Mouse (Mus musculus) CH12.LX (cell line): ENCODE measurements around the gene D10Jhu81e. TPM values are rescaled to one million over a fixed set of nuclear protein-coding genes. Genes with fewer than 3 reads are reported as not detected.
"Not testable (repeated sequence)": the region's sequence is repeated elsewhere in the genome, so short reads cannot be mapped to it uniquely, and the experiment has no call there.

Source experiments
- DNase-seq: peaks from one replicate; pipeline ENCODE4 v3.0.0-alpha.2; 2013; ENCODE audit errors: extremely low read depth
- H3K27ac ChIP-seq: 2 replicates; pipeline ENCODE4 v1.5.1; 2012; ENCODE audit warnings: low read depth, mild to moderate bottlenecking, control low read depth, moderate library complexity; ENCODE audit not compliant: insufficient read depth
- H3K27me3 ChIP-seq: replicated peaks from 2 replicates; pipeline ENCODE3; 2012; ENCODE audit warnings: inconsistent platforms
- H3K36me3 ChIP-seq, 2 experiments: replicated peaks in 1 of 2; 2 replicates each; pipeline versions ENCODE3 to v1.6.1; 2012; ENCODE audit warnings: inconsistent platforms in 1 of 2, low read length in 1 of 2, mild to moderate bottlenecking in 1 of 2, mixed read lengths in 1 of 2, moderate library complexity in 1 of 2; ENCODE audit not compliant: control insufficient read depth in 1 of 2, insufficient read depth in 1 of 2
- H3K4me1 ChIP-seq, 2 experiments: 2 replicates each; pipeline ENCODE4 v1.6.1; 2012; ENCODE audit warnings: inconsistent platforms in 1 of 2, moderate library complexity in 1 of 2; ENCODE audit not compliant: insufficient read depth in 2 of 2, control insufficient read depth in 1 of 2
- H3K4me2 ChIP-seq: 2 replicates; pipeline ENCODE4 v1.6.1; 2012; ENCODE audit warnings: low read depth, mild to moderate bottlenecking, control low read depth; ENCODE audit not compliant: poor library complexity, insufficient read depth, severe bottlenecking
- H3K4me3 ChIP-seq, 3 experiments: fragments of 150-350 bp in 1 of 3; sonication (generic) in 1 of 3; replicated peaks in 1 of 3; 2 replicates each; pipeline versions ENCODE3 to v1.5.1; 2011 to 2012; ENCODE audit warnings: low read depth in 2 of 3, low read length in 2 of 3, mild to moderate bottlenecking in 2 of 3, moderate library complexity in 2 of 3, control low read depth in 1 of 3, improper control_type of control experiment in 1 of 3, inconsistent platforms in 1 of 3, mixed read lengths in 1 of 3; ENCODE audit not compliant: poor library complexity in 1 of 3
- H3K79me2 ChIP-seq: replicated peaks from 2 replicates; pipeline ENCODE4 v1.6.1; 2012; ENCODE audit warnings: mild to moderate bottlenecking, moderate library complexity; ENCODE audit not compliant: control insufficient read depth, poor library complexity, insufficient read depth, severe bottlenecking; ENCODE audit errors: extremely low read depth
- H3K9ac ChIP-seq: 2 replicates; pipeline ENCODE4 v1.6.1; 2012; ENCODE audit warnings: low read depth, mild to moderate bottlenecking, control low read depth, moderate library complexity; ENCODE audit not compliant: insufficient read depth
- H3K9me3 ChIP-seq: replicated peaks from 2 replicates; pipeline ENCODE3; 2012; ENCODE audit warnings: low read length, inconsistent platforms, mixed read lengths
- BHLHE40 ChIP-seq: IDR thresholded peaks from 2 replicates; pipeline ENCODE4 v1.6.1; 2011; ENCODE audit warnings: mild to moderate bottlenecking, low read depth, low read length, improper control_type of control experiment
- CHD1 ChIP-seq: IDR thresholded peaks from 2 replicates; pipeline ENCODE4 v1.6.1; 2012; ENCODE audit warnings: low read depth, low read length, improper control_type of control experiment, inconsistent platforms
- CTCF ChIP-seq, 2 experiments: IDR thresholded peaks in 1 of 2; conservative IDR thresholded peaks in 1 of 2; 2 replicates each; pipeline ENCODE4 v1.5.1; 2011 to 2012; ENCODE audit warnings: low read depth in 2 of 2, low read length in 2 of 2, improper control_type of control experiment in 1 of 2, inconsistent platforms in 1 of 2, mild to moderate bottlenecking in 1 of 2, moderate library complexity in 1 of 2
- JUND ChIP-seq: conservative IDR thresholded peaks from 2 replicates; pipeline ENCODE4 v1.6.1; 2011; ENCODE audit warnings: low read depth, low read length, improper control_type of control experiment
- KAT2A ChIP-seq: IDR thresholded peaks from 2 replicates; pipeline ENCODE4 v1.6.1; 2012; ENCODE audit warnings: low read length, improper control_type of control experiment, inconsistent platforms; ENCODE audit not compliant: insufficient replicate concordance
- MXI1 ChIP-seq: IDR thresholded peaks from 2 replicates; pipeline ENCODE4 v1.6.1; 2011; ENCODE audit warnings: mild to moderate bottlenecking, low read depth, low read length, improper control_type of control experiment
- PAX5 ChIP-seq: IDR thresholded peaks from 2 replicates; pipeline ENCODE4 v1.6.1; 2012; ENCODE audit warnings: low read length, inconsistent platforms, mixed read lengths
- RAD21 ChIP-seq: IDR thresholded peaks from 2 replicates; pipeline ENCODE4 v1.6.1; 2011; ENCODE audit warnings: low read depth, mild to moderate bottlenecking, low read length, improper control_type of control experiment, moderate library complexity
- SIN3A ChIP-seq: IDR thresholded peaks from 2 replicates; pipeline ENCODE4 v1.6.1; 2012; ENCODE audit warnings: low read length, improper control_type of control experiment, inconsistent platforms
- SMC3 ChIP-seq: IDR thresholded peaks from 2 replicates; pipeline ENCODE4 v1.6.1; 2011; ENCODE audit warnings: low read depth, low read length, improper control_type of control experiment
- USF1 ChIP-seq: IDR thresholded peaks from 2 replicates; pipeline ENCODE4 v1.6.1; 2014; ENCODE audit warnings: low read depth, mild to moderate bottlenecking, inconsistent platforms, low read length, improper control_type of control experiment
- USF2 ChIP-seq: conservative IDR thresholded peaks from 2 replicates; pipeline ENCODE4 v1.6.1; 2011; ENCODE audit warnings: low read depth, low read length, improper control_type of control experiment
- ZNF384 ChIP-seq: IDR thresholded peaks from 2 replicates; pipeline ENCODE4 v1.6.1; 2012; ENCODE audit warnings: low read depth, low read length, improper control_type of control experiment, inconsistent platforms
- dilution Hi-C: fragments of 300-500 bp; cut with MboI; formaldehyde crosslinking; loops from 2 replicates; pipeline ENCODE4 v1.14.3; 2020; ENCODE audit warnings: low sequenced_read_pairs; ENCODE audit not compliant: extremely low pct_unique_long_range_greater_than_20kb, extremely low pct_ligation_motif_present
- in situ Hi-C: fragments of 300-500 bp; cut with MboI; formaldehyde crosslinking; loops from 3 replicates; pipeline ENCODE4 v1.14.3; 2019; ENCODE audit warnings: low sequenced_read_pairs, low pct_ligation_motif_present, low pct_unique_long_range_greater_than_20kb, mixed read lengths
- polyA plus RNA-seq: library from polyadenylated mRNA; unstranded; fragments of >175 nt; gene quantifications from 2 replicates; pipeline ENCODE4 v1.2.1, GENCODE M21; 2012; ENCODE audit warnings: low read depth; ENCODE audit not compliant: insufficient read length
- total RNA-seq, 2 experiments: library from RNA; depleted of rRNA; stranded (reverse); fragments of 300-350 nt in 1 of 2; fragments of >200 nt in 1 of 2; gene quantifications; 2 replicates each; pipeline ENCODE4 v1.2.3; 2012 to 2014

Gene D10Jhu81e
- total and polyA plus RNA-seq, 3 experiments, result 29.9 to 51.0 (median 45.7) TPM

- no peaks in the 10 kb centered on the region for H3K79me2 ChIP-seq
- no peak overlapping the region for H3K4me3 ChIP-seq
- no peak overlapping the region for H3K9ac ChIP-seq
- no peak overlapping the region for H3K4me2 ChIP-seq
- peaks cover 75 to 100% of the 10 kb centered on the region in 2 experiments for H3K36me3 ChIP-seq
- H3K27me3 ChIP-seq, result no peaks in the 10 kb centered on the region
- dilution Hi-C loops (no loop called here), in situ Hi-C loops (no loop called here)
- H3K4me1 ChIP-seq, result no peaks in the 10 kb centered on the region
- no peak overlapping the region for H3K27ac ChIP-seq
- TF ChIP-seq CTCF (conservative IDR thresholded peaks at IDR 0.05 in 1 of 2, IDR thresholded peaks at IDR 0.05 in 1 of 2; ENCODE audit: low read depth in 2 of 2, low read length in 2 of 2), result peak in 1 of 2 experiments; percentile 59; a peak in 2 of 4 replicates
- TF ChIP-seq RAD21, result peak; percentile 43
- TF ChIP-seq CHD1, result no peak
- peak; percentile 45 for TF ChIP-seq SMC3
- TF ChIP-seq BHLHE40, result no peak
- no peak for DNase-seq
- no peaks in the 10 kb centered on the region for H3K9me3 ChIP-seq
Measured at GRCm38 (mm10) chr10:78211311-78211710, 41.7 kb upstream of the D10Jhu81e start.

- Histone ChIP-seq H3K4me2 (no peak overlapping the region), H3K4me3 (no peak overlapping the region)
- no peak for TF ChIP-seq CTCF (conservative IDR thresholded peaks at IDR 0.05 in 1 of 2, IDR thresholded peaks at IDR 0.05 in 1 of 2; ENCODE audit: low read depth in 2 of 2, low read length in 2 of 2)
- no peak for TF ChIP-seq MXI1
- no peak for TF ChIP-seq JUND
- TF ChIP-seq USF1, result no peak
- TF ChIP-seq USF2, result no peak
- TF ChIP-seq, all 38 proteins: peak for 0
- no peak for DNase-seq
- H3K36me3 ChIP-seq, result peaks cover 77 to 99% of the 10 kb centered on the region in 2 experiments
- H3K9me3 ChIP-seq, result no peaks in the 10 kb centered on the region
- no peaks in the 10 kb centered on the region for H3K27me3 ChIP-seq
- H3K9ac ChIP-seq, result no peak overlapping the region
- in situ Hi-C loops, result no loop called here
- no peak overlapping the region for H3K27ac ChIP-seq
- no peaks in the 10 kb centered on the region for H3K4me1 ChIP-seq
- no peaks in the 10 kb centered on the region for H3K79me2 ChIP-seq
- dilution Hi-C loops, result no loop called here
Measured at GRCm38 (mm10) chr10:78201182-78201581, 31.6 kb upstream of the D10Jhu81e start.

GRCm38 (mm10) chr10:78192933-78193332 is 23.4 kb upstream of the D10Jhu81e start:
- Histone ChIP-seq H3K27me3 (no peaks in the 10 kb centered on the region), H3K79me2 (no peaks in the 10 kb centered on the region), H3K9me3 (no peaks in the 10 kb centered on the region), H3K36me3 (peaks cover 93 to 100% of the 10 kb centered on the region in 2 experiments), H3K4me1 (no peaks in the 10 kb centered on the region), H3K4me2 (no peak overlapping the region), H3K9ac (no peak overlapping the region), H3K27ac (no peak overlapping the region), H3K4me3 (no peak overlapping the region)
- TF ChIP-seq PAX5, result no peak
- TF ChIP-seq KAT2A, result no peak
- TF ChIP-seq ZNF384, result no peak
- TF ChIP-seq CHD1, result no peak
- TF ChIP-seq SIN3A, result no peak
- in situ Hi-C loops, result no loop called here
- DNase-seq, result no peak
- dilution Hi-C loops, result no loop called here

- H3K9ac ChIP-seq, DNase-seq, H3K9me3 ChIP-seq, H3K27me3 ChIP-seq, dilution Hi-C loops, H3K4me2 ChIP-seq, H3K27ac ChIP-seq, H3K4me3 ChIP-seq: not testable (repeated sequence)
- H3K36me3 ChIP-seq, result peaks cover 56 to 72% of the 10 kb centered on the region in 2 experiments
- peaks cover 6 to 11% of the 10 kb centered on the region in 2 experiments; a peak in 3 of 4 replicates for H3K4me1 ChIP-seq
- in situ Hi-C loops, result loop anchor here (5.0 to 10.0 kb wide), 2 partner anchors 36 to 189 kb away; no protein-coding TSS in a partner anchor
- peaks cover 10% of the 10 kb centered on the region for H3K79me2 ChIP-seq
Measured at GRCm38 (mm10) chr10:78186076-78186475, 16.5 kb upstream of the D10Jhu81e start.
